9 mouse cellular contexts compared by ENCODE assay signal in genomic region chr13:83565732-83566131, GRCm38 (mm10).
A peak's percentile ranks its signal among the peaks of the same experiment; 100 is the strongest.
DNase-seq lines count a peak whose midpoint lies in the region; ATAC-seq and TF ChIP-seq lines count a peak whose summit lies in the region.
"Had no signal": no experiment of that assay in that cellular context is flagged by ENCODE, and none has a peak within 500 bp of the region (broad histone marks: within the 10 kb centered on the region; RNA-seq: fewer than 3 reads in every experiment).

No protein-coding gene starts in this region.

- no peaks in the 10 kb centered on the region for H3K27me3 ChIP-seq in hindbrain, embryonic 14.5 days (ENCODE audit: control insufficient read depth, insufficient read depth, low read length)
- H3K27me3 ChIP-seq in hindbrain, embryonic 13.5 days = no peaks in the 10 kb centered on the region
- H3K27me3 ChIP-seq in spleen, adult 2 months (ENCODE audit: control insufficient read depth, insufficient read depth, low read length) = no peaks in the 10 kb centered on the region

- 66% methylated on average over 3 of the region's 3 CpGs for WGBS in hindbrain, embryonic 14.5 days
- 73% methylated on average over 3 of the region's 3 CpGs for WGBS in hindbrain, embryonic 13.5 days
- WGBS in spleen, adult 2 months = 10% methylated on average over 3 of the region's 3 CpGs

- H3K9me3 ChIP-seq in hindbrain, embryonic 14.5 days (ENCODE audit: control insufficient read depth, low read length) = no peaks in the 10 kb centered on the region
- H3K9me3 ChIP-seq in hindbrain, embryonic 13.5 days = no peaks in the 10 kb centered on the region

- no peaks in the 10 kb centered on the region for H3K36me3 ChIP-seq in hindbrain, embryonic 14.5 days (replicated peaks; ENCODE audit: control insufficient read depth, insufficient read depth)
- H3K36me3 ChIP-seq in hindbrain, embryonic 13.5 days = no peaks in the 10 kb centered on the region
- no peaks in the 10 kb centered on the region; the same call in 1 of the 2 replicates for H3K36me3 ChIP-seq in spleen, adult 2 months (ENCODE audit: control insufficient read depth, insufficient read depth, low read length)

- no peak overlapping the region for H3K9ac ChIP-seq in hindbrain, embryonic 14.5 days
- no peak overlapping the region for H3K9ac ChIP-seq in hindbrain, embryonic 13.5 days

- ATAC-seq in hindbrain, embryonic 14.5 days (ENCODE audit: low FRiP score) = no peak
- ATAC-seq in hindbrain, embryonic 13.5 days (ENCODE audit: low FRiP score) = no peak
- peak; percentile 35 to 52; a peak in 3 of 4 replicates for ATAC-seq in hematopoietic stem cell, adult 5-6 weeks (replicated peaks in 1 of 2; ENCODE audit: insufficient read depth in 1 of 2, low FRiP score in 2 of 2, low TSS enrichment in 1 of 2, low read depth in 1 of 2, poor library complexity in 2 of 2, severe bottlenecking in 2 of 2)

- no peak overlapping the region for H3K4me2 ChIP-seq in hindbrain, embryonic 14.5 days (replicated peaks)
- no peak overlapping the region for H3K4me2 ChIP-seq in hindbrain, embryonic 13.5 days

- DNase-seq in hindbrain, embryonic 14.5 days (ENCODE audit: low spot score) = no peak
- DNase-seq in spleen, adult 2 months (ENCODE audit: low read depth in 1 of 2, low spot score in 2 of 2) = no peak
- DNase-seq in spleen, postnatal 10 days (ENCODE audit: low spot score in 2 of 2) = no peak
- peak; percentile 60 for DNase-seq in testis, postnatal 14 days (ENCODE audit: low spot score)
- no peak for DNase-seq in thymus, postnatal 14 days
- no peak for DNase-seq in thymus, postnatal 36 days
- DNase-seq: cerebellum, adult 11 months had no signal

- TF ChIP-seq POLR2A in spleen, adult 2 months (IDR thresholded peaks at IDR 0.05; ENCODE audit: low read depth, low read length) = no peak

- no peak overlapping the region for H3K4me3 ChIP-seq in hindbrain, embryonic 14.5 days (replicated peaks; ENCODE audit: low read length)
- H3K4me3 ChIP-seq in hindbrain, embryonic 13.5 days = no peak overlapping the region
- no peak overlapping the region for H3K4me3 ChIP-seq in spleen, adult 2 months (ENCODE audit: extremely low read depth, insufficient read depth, insufficient read length)

- H3K4me1 ChIP-seq in hindbrain, embryonic 14.5 days (replicated peaks; ENCODE audit: control insufficient read depth, insufficient read depth, low read length) = peaks cover 17% of the 10 kb centered on the region; the same call in 1 of the 2 replicates
- peaks cover 15% of the 10 kb centered on the region for H3K4me1 ChIP-seq in hindbrain, embryonic 13.5 days (replicated peaks)
- H3K4me1 ChIP-seq in spleen, adult 2 months (ENCODE audit: control insufficient read depth, insufficient read depth, insufficient read length) = peaks cover 13% of the 10 kb centered on the region

- 0 out of 2 replicates have a peak overlapping the region, but pooled peaks have one; percentile 26 for H3K27ac ChIP-seq in hindbrain, embryonic 14.5 days
- no peak overlapping the region for H3K27ac ChIP-seq in hindbrain, embryonic 13.5 days
- peak overlapping the region; percentile 82 for H3K27ac ChIP-seq in spleen, adult 2 months (ENCODE audit: insufficient read depth, low read length)

- no peak for TF ChIP-seq CTCF in spleen, adult 2 months (IDR thresholded peaks at IDR 0.05; ENCODE audit: extremely low read depth, insufficient read depth, insufficient read length, insufficient replicate concordance)

Comparison
In these comparisons a context has a peak if more than half of its experiments do, and no peak if none do; other contexts are left out.
1. ATAC-seq: peak in hematopoietic stem cell, adult 5-6 weeks (2 of 2); none in hindbrain, embryonic 14.5 days (single experiment) and hindbrain, embryonic 13.5 days (single experiment).